Mouse (Mus musculus): Measurements from ENCODE around the gene Pacrg. TPM values are rescaled to one million over a fixed set of nuclear protein-coding genes. Genes with fewer than 3 reads are reported as not detected.

Pacrg gene
- total RNA-seq, 1 experiment from 2014 or later = 0.35 TPM

DNA sequence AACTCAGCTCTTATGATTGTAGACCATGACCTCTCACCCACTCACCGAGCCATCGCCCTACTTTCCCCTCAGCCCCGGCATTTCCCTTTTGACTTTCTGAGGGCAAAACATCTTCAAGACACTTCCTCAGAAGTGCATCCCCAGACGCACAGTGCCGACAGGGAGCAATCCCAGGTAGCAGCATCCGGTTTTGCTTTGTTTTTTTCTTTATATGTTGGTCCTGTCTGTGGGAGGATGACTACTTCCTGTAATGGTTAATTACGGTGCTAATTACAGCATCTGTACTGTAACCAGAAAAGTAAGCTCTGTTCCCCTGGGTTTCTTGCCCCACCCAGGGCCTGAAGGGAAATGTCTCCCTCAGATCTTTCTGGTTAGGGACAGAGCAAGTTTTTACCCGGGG, 468.6 kb downstream of the Pacrg start:
- no peak for ATAC-seq (ENCODE audit: extremely low read depth, insufficient number of reproducible peaks, low FRiP score, poor library complexity, severe bottlenecking)

- ATAC-seq (ENCODE audit: extremely low read depth, insufficient number of reproducible peaks, low FRiP score, poor library complexity, severe bottlenecking) = no peak
These were observed 469.4 kb downstream of the Pacrg start for GRCm38 (mm10) chr17:10370660-10371130.

DNA sequence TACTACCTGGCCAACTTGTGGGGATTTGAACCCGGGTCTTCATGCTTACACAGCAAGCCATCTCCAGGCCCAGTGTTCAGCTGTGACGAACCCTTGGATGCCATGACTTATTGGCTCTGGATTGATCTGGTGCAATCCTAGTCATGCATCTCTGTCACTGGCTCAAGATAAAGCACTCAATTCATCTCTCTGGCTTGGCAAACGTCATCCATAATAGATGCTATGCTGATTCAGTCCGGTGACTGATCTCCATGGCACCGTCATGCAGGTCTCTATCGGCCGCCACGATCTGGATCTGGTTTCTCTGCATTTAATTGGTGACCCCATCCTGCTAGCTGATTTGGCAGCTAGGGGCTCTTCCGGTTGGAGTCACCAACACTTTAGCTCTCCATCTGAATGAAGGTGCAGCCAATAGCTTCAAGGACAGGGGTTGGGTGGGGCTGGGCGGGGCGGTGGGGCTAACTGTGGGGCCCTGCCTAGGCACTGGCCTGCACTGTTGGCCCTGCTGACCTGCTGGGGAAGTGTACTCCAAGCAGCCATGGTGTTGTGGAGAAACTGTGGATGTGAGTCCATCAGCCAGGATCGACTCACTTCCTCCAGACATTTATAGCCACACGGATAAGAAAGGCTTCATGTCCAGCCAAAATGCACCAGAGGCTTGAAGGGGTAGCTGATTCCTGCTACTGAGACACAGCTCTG, 470.0 kb downstream of the Pacrg start:
- no peak for ATAC-seq (ENCODE audit: extremely low read depth, insufficient number of reproducible peaks, low FRiP score, poor library complexity, severe bottlenecking)

- ATAC-seq (ENCODE audit: extremely low read depth, insufficient number of reproducible peaks, low FRiP score, poor library complexity, severe bottlenecking) = no peak
These were observed 473.1 kb downstream of the Pacrg start for GRCm38 (mm10) chr17:10367044-10367443.

DNA sequence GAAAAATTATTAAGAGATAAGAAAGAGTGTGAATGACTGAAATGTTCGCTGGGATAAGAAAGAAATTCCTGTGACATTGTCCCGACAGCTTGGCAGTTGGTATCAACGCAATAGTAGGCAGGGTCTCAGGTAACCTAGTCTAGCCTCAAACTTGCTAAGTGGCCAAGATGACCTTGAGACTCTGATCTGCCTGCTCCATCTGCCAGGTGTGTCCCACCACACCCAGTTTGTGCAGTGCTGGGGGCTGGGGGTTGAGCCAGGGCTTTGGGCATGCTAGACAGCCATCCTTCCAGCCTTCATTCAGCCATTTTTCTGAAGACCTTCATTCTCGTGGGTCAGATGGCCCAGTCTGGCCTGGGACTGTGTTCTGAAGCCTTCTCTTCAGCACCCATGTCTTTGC, 473.5 kb downstream of the Pacrg start:
- ATAC-seq (ENCODE audit: extremely low read depth, insufficient number of reproducible peaks, low FRiP score, poor library complexity, severe bottlenecking) = no peak

GRCm38 (mm10) chr17:10365501-10366482, 474.3 kb downstream of the Pacrg start:
- no peak for ATAC-seq (ENCODE audit: extremely low read depth, insufficient number of reproducible peaks, low FRiP score, poor library complexity, severe bottlenecking)

DNA sequence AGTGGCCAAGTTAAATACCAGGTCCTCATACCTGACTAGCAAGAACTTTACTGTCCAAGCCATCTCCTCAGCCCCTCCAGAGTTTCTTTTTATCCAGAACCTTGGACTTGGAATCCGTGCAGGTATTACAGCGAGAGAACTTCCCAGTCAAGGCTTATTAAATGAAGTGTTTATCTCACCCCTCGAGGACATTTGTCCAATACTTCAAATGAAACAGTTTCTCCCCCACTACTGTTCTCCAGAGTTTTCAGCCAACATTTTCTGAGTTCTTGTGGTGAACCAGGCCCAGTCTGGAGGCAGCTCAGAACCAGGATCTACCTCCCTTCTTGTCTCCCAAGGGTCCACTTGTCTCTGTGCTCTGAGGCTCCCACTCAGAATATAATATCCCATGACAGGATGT, 477.0 kb downstream of the Pacrg start:
- ATAC-seq (ENCODE audit: extremely low read depth, insufficient number of reproducible peaks, low FRiP score, poor library complexity, severe bottlenecking) = no peak

- no peak for ATAC-seq (ENCODE audit: extremely low read depth, insufficient number of reproducible peaks, low FRiP score, poor library complexity, severe bottlenecking)
These were observed 478.2 kb downstream of the Pacrg start for GRCm38 (mm10) chr17:10361882-10362291.

- ATAC-seq (ENCODE audit: extremely low read depth, insufficient number of reproducible peaks, low FRiP score, poor library complexity, severe bottlenecking) = no peak
These were observed 479.4 kb downstream of the Pacrg start for GRCm38 (mm10) chr17:10360738-10361137.

DNA sequence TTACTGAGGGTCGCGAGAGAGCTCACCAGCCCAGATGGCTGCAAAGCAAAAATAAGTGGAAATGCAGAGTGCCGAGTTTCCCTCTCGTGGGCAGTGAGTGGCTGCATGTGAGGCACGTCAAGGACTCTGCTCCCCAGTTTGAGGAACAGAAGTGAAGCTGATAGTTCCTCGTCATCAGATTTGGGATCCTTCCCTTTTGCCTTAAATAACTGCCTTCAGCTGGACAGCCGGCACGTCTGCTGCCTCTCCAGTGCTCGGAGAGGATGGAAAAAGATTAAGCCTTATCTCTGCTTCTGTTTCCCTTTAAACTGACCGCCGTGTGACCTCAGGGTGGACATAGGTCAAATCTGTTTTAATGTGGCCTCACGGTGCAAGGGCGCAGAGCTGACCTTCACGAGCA, 480.6 kb downstream of the Pacrg start:
- ATAC-seq (ENCODE audit: extremely low read depth, insufficient number of reproducible peaks, low FRiP score, poor library complexity, severe bottlenecking) = no peak

DNA sequence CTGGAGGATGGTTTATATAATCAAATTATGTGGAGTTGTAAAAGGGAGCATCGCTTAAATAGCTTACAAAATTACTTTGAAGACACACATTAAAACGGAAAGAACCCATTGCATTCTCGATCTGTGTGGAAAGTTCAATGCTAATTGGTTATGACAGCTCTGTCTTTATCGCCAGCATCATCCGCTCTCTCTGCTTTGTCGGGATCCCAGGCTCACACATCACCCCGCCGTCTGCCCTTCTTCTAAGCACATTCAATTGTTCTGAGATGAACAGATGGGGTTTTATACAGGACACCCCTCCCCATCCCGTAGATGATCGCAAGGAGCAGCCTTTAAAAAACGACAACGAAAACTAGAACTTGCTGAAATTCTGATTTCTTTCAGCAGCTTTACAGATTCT, 482.8 kb downstream of the Pacrg start:
- ATAC-seq (ENCODE audit: extremely low read depth, insufficient number of reproducible peaks, low FRiP score, poor library complexity, severe bottlenecking) = no peak

GRCm38 (mm10) chr17:10356294-10356693, 483.8 kb downstream of the Pacrg start:
- ATAC-seq (ENCODE audit: extremely low read depth, insufficient number of reproducible peaks, low FRiP score, poor library complexity, severe bottlenecking) = no peak

GRCm38 (mm10) chr17:10355746-10356145, 484.4 kb downstream of the Pacrg start:
- no peak for ATAC-seq (ENCODE audit: extremely low read depth, insufficient number of reproducible peaks, low FRiP score, poor library complexity, severe bottlenecking)

Other genes with a start within 250 kb of the Pacrg start
- 0.12 TPM in 1 of 2 replicates, not detected in the other for gene Prkn, start 73 bp upstream of the Pacrg start, total RNA-seq (2017)